Mouse (Mus musculus) testis, adult 2 months (tissue): ENCODE results near the gene Mmel1.

ENCODE experiments used
- CTCF ChIP-seq: fragments of 200-500 bp; IDR thresholded peaks from 2 replicates; pipeline ENCODE4 v1.5.1; 2012; ENCODE audit warnings: low read depth, mild to moderate bottlenecking, inconsistent platforms, low read length, moderate library complexity; ENCODE audit not compliant: control insufficient read depth, insufficient read depth, insufficient replicate concordance
- POLR2A ChIP-seq: fragments of 200-500 bp; IDR thresholded peaks from 2 replicates; pipeline ENCODE4 v1.6.1; 2012; ENCODE audit warnings: low read depth, mild to moderate bottlenecking, inconsistent platforms, low read length, moderate library complexity; ENCODE audit not compliant: control insufficient read depth

GRCm38 (mm10) chr4:154839406-154839805, 30.0 kb upstream of the Mmel1 start:
- TF ChIP-seq CTCF (no peak), POLR2A (no peak)
